ENCODE assay signal across 1 mouse cellular context in the genomic region with DNA sequence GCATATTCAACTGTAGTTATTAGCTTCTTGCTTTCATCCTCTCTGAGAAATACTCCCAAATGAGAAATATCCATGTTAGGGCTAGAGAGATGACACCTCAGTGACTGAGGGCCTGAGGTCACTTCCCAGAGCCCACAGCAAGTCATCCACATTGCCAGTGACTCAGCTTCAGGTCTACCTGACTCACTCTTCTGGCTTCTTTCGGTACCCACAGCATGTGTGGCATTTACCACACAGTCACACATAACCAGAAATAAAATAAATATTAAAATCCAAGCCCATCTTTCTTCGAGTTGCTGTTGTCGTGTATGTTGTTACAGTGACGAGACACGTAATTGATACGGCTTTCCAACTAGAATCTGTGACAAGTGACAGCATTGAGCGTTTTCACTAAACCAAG.
A peak's percentile ranks its signal among the peaks of the same experiment; 100 is the strongest.
TF ChIP-seq lines count a peak whose summit lies in the region.

No protein-coding gene starts in this region.

TF ChIP-seq in CH12.LX, 34 proteins besides CTCF, POLR2A, EP300 and RAD21 (continued from another document):
- TF ChIP-seq CHD1 (IDR thresholded peaks at IDR 0.05; ENCODE audit: low read depth, low read length) = 0 out of 2 replicates have a peak, but pooled peaks have one; percentile 36
